1 mouse cellular context compared by ENCODE assay signal in genomic region chr11:68902047-68902364, GRCm38 (mm10).
TF ChIP-seq lines count a peak whose summit lies in the region.

No protein-coding gene starts in this region.

TF ChIP-seq in MEL, 35 proteins besides CTCF, POLR2A, EP300 and RAD21:
- TF ChIP-seq E2F4 (IDR thresholded peaks at IDR 0.05; ENCODE audit: borderline replicate concordance, low read depth, low read length), result 0 out of 2 replicates have a peak, but pooled peaks have one; percentile 41
- no peak; the same call in 1 of the 2 replicates for TF ChIP-seq MYC (IDR thresholded peaks at IDR 0.05; ENCODE audit: low read depth, low read length)
- TF ChIP-seq JUND (IDR thresholded peaks at IDR 0.05; ENCODE audit: low read depth, low read length), result peak; percentile 12; the same call in 1 of the 2 replicates
- TF ChIP-seq TBP (IDR thresholded peaks at IDR 0.05; ENCODE audit: low read depth, low read length), result no peak
- 0 out of 2 replicates have a peak, but pooled peaks have one; percentile 3 for TF ChIP-seq POLR2AphosphoS2 (IDR thresholded peaks at IDR 0.05; ENCODE audit: low read length)
- TF ChIP-seq CHD1 (IDR thresholded peaks at IDR 0.05; ENCODE audit: low read depth, low read length), result peak; percentile 97; the same call in 1 of the 2 replicates
TF ChIP-seq in MEL: peak in this region for 4.
